Mouse (Mus musculus) gonadal fat pad, adult 2 months (tissue): ENCODE measurements around the gene Cep295nl. TPM values are rescaled to one million over a fixed set of nuclear protein-coding genes. Genes with fewer than 3 reads are reported as not detected.

Source experiments
- DNase-seq: peaks from one replicate; pipeline ENCODE4 v3.0.0-alpha.2; 2012; ENCODE audit warnings: low read depth
- polyA plus RNA-seq: library from polyadenylated mRNA; depleted of rRNA; stranded (reverse); fragments of >200 nt; gene quantifications from 2 replicates; pipeline ENCODE4 v1.2.3, GENCODE M21; 2012

Cep295nl gene
- polyA plus RNA-seq, 1 experiment, result 0.95 TPM

GRCm38 (mm10) chr11:118355205-118355604 is 12.9 kb upstream of the Cep295nl start:
- no peak for DNase-seq

- DNase-seq, result no peak
These were observed 12.4 kb upstream of the Cep295nl start for GRCm38 (mm10) chr11:118354636-118355191.

GRCm38 (mm10) chr11:118349494-118349893 is 7.2 kb upstream of the Cep295nl start:
- no peak for DNase-seq

GRCm38 (mm10) chr11:118348877-118349276 is 6.6 kb upstream of the Cep295nl start:
- DNase-seq, result no peak

GRCm38 (mm10) chr11:118348419-118348818 is 6.1 kb upstream of the Cep295nl start:
- no peak for DNase-seq

- DNase-seq, result no peak
These were observed 5.6 kb upstream of the Cep295nl start for GRCm38 (mm10) chr11:118347911-118348310.

- no peak for DNase-seq
These were observed 5.1 kb upstream of the Cep295nl start for GRCm38 (mm10) chr11:118347391-118347790.

- DNase-seq, result no peak
These were observed 4.2 kb upstream of the Cep295nl start for GRCm38 (mm10) chr11:118346395-118347096.

- no peak for DNase-seq
These were observed 3.4 kb upstream of the Cep295nl start for GRCm38 (mm10) chr11:118345693-118346092.

GRCm38 (mm10) chr11:118343629-118344028 is 1.3 kb upstream of the Cep295nl start:
- no peak for DNase-seq

- no peak for DNase-seq
These were observed 4.7 kb downstream of the Cep295nl start for GRCm38 (mm10) chr11:118337491-118338168.

- no peak for DNase-seq
These were observed 8.9 kb downstream of the Cep295nl start for GRCm38 (mm10) chr11:118333431-118333830.

- DNase-seq, result no peak
These were observed 9.9 kb downstream of the Cep295nl start for GRCm38 (mm10) chr11:118332376-118332775.

- no peak for DNase-seq
These were observed 11.5 kb downstream of the Cep295nl start for GRCm38 (mm10) chr11:118330777-118331176.

- no peak for DNase-seq
These were observed 11.9 kb downstream of the Cep295nl start for GRCm38 (mm10) chr11:118330361-118330760.

GRCm38 (mm10) chr11:118328947-118329346 is 13.4 kb downstream of the Cep295nl start:
- DNase-seq, result no peak

GRCm38 (mm10) chr11:118328511-118328910 is 13.8 kb downstream of the Cep295nl start:
- DNase-seq, result no peak

- DNase-seq, result peak; percentile 54
These were observed 15.0 kb downstream of the Cep295nl start for GRCm38 (mm10) chr11:118326991-118327971.

- no peak for DNase-seq
These were observed 15.8 kb downstream of the Cep295nl start for GRCm38 (mm10) chr11:118326491-118326890.

GRCm38 (mm10) chr11:118324541-118324940 is 17.8 kb downstream of the Cep295nl start:
- no peak for DNase-seq

- no peak for DNase-seq
These were observed 18.3 kb downstream of the Cep295nl start for GRCm38 (mm10) chr11:118323974-118324373.

- DNase-seq, result no peak
These were observed 19.7 kb downstream of the Cep295nl start for GRCm38 (mm10) chr11:118322647-118323046.
